Mouse (Mus musculus) urinary bladder, postnatal 14 days (tissue): ENCODE data around the gene Bri3bp.
"Not testable (repeated sequence)": the region's sequence is repeated elsewhere in the genome, so short reads cannot be mapped to it uniquely, and the experiment has no call there.

Experiments
- DNase-seq: peaks from one replicate; pipeline ENCODE4 v3.0.0; 2021; ENCODE audit warnings: low spot score

Bri3bp gene

GRCm38 (mm10) chr5:125441234-125442114 lies at the start of gene Bri3bp:
Gene Bri3bp (plus strand): TSS chr5:125441568.
- peak; percentile 37 for DNase-seq

- peak; percentile 76 for DNase-seq
These were observed 49.8 kb upstream of the Bri3bp start for GRCm38 (mm10) chr5:125391609-125392008.

- not testable (repeated sequence) for DNase-seq
These were observed 49.2 kb upstream of the Bri3bp start for GRCm38 (mm10) chr5:125392176-125392575.

GRCm38 (mm10) chr5:125392618-125392976 lies 48.8 kb upstream of the Bri3bp start:
- no peak for DNase-seq

DNA sequence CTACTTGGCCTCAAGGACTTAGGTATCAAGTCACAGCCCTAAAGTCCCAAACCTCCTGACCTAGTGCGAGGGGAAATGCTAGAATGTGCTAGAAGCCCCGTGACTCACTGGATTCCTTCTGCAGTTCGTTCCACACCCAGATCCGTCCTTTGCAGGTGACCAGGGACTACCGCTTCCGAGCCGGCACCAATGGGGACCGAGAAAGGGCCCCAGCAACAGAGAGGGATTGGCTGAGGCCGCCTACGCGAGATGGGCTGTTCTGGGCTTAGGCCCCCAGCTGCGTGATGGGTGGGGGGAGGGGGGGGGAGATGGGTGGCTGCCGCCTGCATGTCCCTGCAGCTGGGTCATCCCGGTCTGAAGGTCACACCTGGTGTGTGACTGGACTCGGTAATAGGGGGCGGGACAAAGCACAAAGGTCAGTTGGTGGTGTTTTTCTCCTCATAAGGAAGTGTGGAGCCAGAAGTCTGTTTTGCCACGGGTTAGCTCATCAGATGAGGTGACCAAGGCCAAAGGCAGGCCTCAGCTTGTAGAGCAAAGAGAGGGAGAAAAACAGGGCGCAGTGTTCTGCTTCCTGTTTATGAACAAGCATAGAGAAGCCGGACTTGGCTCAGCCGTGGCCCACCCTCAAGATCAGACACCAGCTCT lies 48.3 kb upstream of the Bri3bp start:
- DNase-seq, result peak; percentile 97

- DNase-seq, result peak; percentile 88
These were observed 47.5 kb upstream of the Bri3bp start for GRCm38 (mm10) chr5:125393622-125394603.

- no peak for DNase-seq
These were observed 46.4 kb upstream of the Bri3bp start for GRCm38 (mm10) chr5:125395008-125395407.

DNA sequence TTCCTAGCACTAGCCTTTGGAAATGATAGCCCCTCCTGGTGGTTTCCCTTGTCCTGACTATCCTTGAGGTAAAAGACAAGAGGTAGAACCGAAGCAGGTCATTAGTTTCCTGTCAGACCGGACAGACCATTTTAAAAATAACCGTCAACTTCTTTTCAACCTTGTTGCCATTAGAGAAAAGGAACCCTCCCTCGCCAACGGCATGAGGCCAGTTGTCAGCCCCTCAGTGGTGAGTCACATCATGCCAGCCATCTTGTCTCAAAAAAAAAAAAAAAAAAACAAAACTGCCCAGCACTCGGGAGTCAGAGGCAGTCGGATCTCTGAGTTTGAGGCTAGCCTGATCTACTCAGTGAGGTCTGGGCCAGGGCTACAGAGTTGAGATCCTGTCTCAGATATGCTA lies 40.5 kb upstream of the Bri3bp start:
- DNase-seq, result peak; percentile 57

DNA sequence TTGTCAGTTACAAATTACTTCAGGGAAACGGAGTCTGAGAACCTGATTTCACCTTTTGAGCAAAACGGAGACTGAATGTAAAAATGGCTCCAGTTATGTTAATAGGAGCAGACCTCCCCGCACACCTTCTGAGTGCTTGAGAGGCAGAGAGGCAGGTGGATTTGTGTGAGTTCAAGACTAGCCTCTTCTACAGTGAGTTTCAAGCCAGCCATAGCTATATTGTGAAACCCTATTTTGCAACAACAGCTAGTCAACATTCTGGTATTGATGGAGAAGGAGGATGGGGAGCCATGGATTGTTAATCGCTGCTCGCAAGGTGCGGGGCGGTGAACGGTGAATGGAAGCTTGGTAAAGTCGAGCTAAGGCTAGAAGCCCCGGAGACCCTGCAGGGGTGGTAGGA lies 38.9 kb upstream of the Bri3bp start:
- DNase-seq, result no peak

- DNase-seq, result no peak
These were observed 38.4 kb upstream of the Bri3bp start for GRCm38 (mm10) chr5:125402991-125403390.

DNA sequence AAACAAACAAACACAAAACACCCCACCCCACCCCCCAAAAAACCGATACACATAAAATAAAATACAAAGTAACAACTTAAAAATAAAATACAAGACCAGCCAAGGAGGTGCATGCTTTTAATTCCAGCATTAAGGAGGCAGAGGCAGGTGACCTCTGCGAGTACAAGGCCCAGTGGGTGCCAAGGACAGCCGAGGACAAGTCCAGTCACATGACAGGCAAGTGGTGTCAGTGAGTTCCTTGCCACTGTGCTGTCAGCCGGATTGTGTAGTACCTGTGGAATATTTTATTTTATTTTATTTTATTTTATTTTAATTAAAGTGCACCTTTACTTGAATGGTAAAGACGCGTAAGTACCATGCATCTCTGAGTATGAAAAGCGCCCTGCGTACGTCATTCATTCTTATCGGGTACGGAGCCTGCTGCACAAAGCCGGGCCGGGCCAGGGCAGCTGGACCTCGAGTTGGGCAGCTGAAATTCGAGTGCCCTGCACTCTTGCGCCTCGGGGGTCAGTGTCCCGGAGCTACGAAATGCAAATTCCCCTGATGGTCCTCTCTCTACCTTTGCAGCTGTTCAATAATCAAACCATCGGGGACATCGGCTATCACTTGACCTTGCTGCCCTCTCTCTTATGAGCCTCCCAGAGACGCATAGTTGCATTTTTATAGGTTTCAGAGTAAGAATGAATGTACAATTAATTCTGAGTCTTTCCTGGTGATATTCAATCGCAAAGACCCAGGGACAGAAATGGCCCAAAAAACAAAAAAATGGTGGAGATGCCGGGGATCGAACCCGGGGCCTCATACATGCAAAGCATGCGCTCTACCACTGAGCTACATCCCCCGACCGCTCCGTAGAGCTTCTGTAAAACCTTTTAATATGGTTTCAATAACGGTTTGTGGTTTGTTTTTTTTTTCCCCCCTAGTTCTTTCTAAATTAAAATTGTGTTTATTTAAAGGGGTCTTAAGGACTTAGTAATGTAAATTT lies 37.6 kb upstream of the Bri3bp start:
- peak; percentile 63 for DNase-seq

DNA sequence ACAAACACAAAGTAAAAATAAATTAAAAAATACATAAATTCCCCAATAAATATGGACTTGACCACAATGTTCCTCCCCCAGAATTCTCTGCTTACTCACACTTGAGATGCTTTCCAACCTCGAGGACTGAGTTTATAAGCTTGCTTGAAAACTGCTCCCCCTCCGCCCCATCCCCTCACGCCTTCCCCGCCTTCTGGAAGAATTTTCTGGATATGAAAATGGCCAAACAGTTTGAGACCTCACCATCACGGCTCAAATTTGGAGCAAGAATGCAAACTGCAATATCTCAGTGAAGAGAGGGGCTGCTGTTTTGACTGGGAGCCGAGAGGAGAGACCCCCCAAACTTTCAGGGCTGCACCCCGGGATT lies 36.8 kb upstream of the Bri3bp start:
- no peak for DNase-seq

- peak; percentile 50 for DNase-seq
These were observed 36.3 kb upstream of the Bri3bp start for GRCm38 (mm10) chr5:125404903-125405545.

DNA sequence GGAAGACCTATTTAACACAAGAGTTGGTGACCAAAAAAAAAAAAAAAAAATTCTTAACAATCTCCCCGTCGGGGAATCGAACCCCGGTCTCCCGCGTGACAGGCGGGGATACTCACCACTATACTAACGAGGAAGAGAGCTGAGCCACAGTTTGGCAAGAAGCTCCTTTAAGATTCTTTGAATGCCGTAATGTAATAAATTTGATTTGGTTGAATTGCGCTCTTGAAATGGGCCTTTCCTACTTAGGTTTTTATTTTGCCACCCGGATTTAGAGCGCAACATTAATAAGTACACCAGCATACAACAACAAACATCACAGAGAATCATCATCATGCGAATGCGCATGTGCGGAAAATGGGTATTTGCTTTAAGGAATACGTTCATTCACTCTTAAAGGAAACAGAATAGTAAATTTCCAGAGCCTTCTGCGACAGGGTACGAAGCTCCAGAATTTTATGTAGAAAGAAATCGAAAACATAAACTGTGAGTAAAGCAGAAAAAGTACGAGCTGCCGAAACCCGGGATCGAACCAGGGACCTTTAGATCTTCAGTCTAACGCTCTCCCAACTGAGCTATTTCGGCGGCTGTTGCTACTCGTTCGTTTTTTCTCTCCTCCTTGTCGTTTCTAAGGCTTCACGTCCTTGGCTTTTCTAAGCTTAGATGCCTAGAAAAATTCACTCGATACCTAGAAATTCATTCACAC lies 35.7 kb upstream of the Bri3bp start:
- DNase-seq, result peak; percentile 87

DNA sequence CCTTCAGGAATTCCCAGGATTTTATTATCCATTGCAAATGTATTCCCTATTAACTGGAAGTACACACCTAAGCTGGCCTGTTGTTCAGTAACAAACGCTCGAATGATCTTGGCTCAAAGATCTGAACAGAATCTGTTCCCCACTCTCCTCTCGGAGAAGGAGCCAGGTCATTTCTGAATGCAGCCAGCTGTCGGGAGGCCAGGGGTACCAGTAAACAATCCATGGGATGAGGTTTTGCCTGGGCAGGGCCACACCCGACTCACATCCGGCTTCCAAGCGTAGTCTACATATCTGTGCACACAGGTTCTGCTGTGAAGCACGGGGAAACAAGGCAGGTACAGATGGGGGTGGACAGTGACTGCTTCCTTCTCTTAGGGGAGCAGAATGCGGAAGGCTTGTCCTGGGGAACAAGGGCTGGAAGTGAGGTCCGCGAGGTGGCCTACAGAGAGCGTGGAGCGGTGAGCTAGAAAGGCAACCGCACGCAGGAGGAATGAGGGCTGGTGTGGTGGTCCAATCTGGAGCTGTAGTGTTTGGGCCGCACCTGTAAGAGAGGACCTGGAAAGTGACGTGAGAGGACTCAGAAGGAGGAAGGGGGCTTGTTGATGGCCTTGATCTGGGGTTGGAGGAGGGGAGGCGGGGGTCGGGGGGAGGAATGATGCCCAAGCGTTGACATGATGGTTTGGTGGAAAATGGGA lies 34.9 kb upstream of the Bri3bp start:
- peak; percentile 79 for DNase-seq

DNA sequence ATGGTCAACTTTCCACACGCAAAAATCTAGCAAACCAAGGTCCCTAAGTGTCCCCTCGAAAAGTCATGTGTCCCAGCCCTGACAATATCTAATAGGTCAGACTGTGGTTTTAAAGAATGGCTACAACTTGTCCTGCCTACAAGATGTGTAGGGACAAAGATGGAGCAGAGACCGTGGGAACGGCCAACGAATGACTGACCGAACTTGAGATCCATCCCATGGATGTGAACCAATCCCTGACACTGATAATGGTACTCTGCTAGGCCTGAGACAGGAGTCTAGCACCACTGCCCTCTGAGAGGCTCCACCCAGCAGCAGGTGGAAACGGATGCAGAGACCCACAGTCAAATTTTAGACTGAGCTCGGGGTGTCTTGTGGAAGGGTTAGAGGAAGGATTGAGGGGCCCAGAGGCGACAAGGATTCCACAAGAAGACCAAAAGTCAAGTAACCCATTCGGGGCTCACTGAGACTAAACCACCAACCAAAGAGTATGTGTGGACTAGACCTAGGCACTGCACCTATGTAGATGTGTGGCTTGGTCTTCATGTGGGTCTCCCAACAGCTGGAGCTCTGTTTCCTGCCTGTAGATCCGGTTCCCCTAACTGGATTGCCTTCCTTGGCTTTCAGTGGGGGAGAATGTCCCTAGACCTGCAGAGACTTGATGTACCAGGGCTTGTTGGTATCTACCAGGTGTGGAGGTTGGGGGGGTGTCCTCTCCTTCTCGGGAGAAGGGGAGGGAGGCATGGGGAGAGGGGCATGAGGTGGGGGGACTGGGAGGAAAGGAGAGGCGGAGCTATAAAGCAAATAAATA lies 34.1 kb upstream of the Bri3bp start:
- DNase-seq, result no peak

- no peak for DNase-seq
These were observed 33.3 kb upstream of the Bri3bp start for GRCm38 (mm10) chr5:125407910-125408575.

GRCm38 (mm10) chr5:125408842-125409241 lies 32.5 kb upstream of the Bri3bp start:
- peak; percentile 80 for DNase-seq
